Mouse (Mus musculus): Measurements from ENCODE around the gene Asb11. TPM values are rescaled to one million over a fixed set of nuclear protein-coding genes. Genes with fewer than 3 reads are reported as not detected.
A peak's percentile ranks its signal among the peaks of the same experiment; 100 is the strongest.

Asb11 gene
- polyA plus RNA-seq, 1 experiment: not detected

DNA sequence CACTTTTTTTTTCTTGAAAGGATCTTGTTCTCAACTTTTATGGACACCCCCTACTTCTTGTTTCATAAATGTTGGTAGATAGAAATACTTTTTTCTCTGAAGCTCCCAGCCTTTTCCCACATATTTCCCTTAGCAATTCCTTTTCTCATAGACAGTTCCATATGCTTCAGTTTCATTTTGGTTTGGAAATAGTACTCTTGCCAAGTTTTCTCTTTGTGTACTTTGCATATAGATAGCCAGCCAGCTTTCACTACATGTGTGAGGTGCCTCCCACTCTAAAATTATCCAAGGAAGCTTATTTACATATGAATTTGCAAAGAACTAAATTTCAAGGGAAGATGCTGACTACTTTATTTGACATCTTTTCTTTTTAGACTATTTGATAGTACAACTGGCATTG, 18.8 kb upstream of the Asb11 start:
- no peaks in the 10 kb centered on the region for H3K4me1 ChIP-seq (ENCODE audit: control insufficient read depth, insufficient read depth, low read length)
- no peak overlapping the region for H3K4me3 ChIP-seq (replicated peaks; ENCODE audit: control insufficient read depth, low read depth, low read length)
- no peak overlapping the region for H3K27ac ChIP-seq (ENCODE audit: control insufficient read depth, insufficient read depth, low read depth, low read length, poor library complexity)
- no peak for TF ChIP-seq POLR2A (IDR thresholded peaks at IDR 0.05; ENCODE audit: borderline replicate concordance, control insufficient read depth, low read depth, low read length)
- TF ChIP-seq CTCF (IDR thresholded peaks at IDR 0.05; ENCODE audit: control insufficient read depth, insufficient read depth, low read length): no peak

DNA sequence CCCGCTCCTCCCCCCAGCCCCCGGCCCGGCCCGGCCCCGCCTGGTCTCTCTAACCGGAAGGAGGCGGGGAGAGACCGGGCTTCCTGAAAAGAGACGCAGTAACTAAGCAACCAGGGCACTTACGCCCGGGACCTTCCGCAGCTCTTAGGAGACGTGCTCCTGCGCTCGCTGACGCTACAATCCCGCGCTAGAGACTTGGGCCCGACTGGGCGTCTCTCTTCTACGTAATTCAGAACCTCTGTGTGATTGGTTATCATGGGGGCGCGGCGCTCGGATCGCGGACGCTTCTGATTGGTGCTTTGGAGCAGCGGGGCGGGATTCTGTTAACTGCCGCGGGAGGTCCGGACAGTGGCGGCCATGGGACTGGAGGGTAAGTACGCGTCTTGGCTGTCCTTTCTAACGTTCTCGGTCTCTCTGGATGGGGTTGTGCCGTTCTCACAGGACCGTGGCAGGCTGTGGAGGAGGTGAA, 17.3 kb upstream of the Asb11 start, which contains the start of gene Piga:
Gene Piga (plus strand): TSS at position 317 of the 469 bp plus-strand sequence.
- Histone ChIP-seq H3K4me1 (ENCODE audit: control insufficient read depth, insufficient read depth, low read length) (no peaks in the 10 kb centered on the region), H3K4me3 (replicated peaks; ENCODE audit: control insufficient read depth, low read depth, low read length) (peak within 1 kb of the TSS; percentile 71), H3K27ac (ENCODE audit: control insufficient read depth, insufficient read depth, low read depth, low read length, poor library complexity) (peak within 1 kb of the TSS; percentile 40)
- TF ChIP-seq POLR2A (IDR thresholded peaks at IDR 0.05; ENCODE audit: borderline replicate concordance, control insufficient read depth, low read depth, low read length) (peak; percentile 75; the same call in 1 of the 2 replicates), CTCF (IDR thresholded peaks at IDR 0.05; ENCODE audit: control insufficient read depth, insufficient read depth, low read length) (no peak)
- 12% methylated on average over 39 of the region's 40 CpGs for WGBS

DNA sequence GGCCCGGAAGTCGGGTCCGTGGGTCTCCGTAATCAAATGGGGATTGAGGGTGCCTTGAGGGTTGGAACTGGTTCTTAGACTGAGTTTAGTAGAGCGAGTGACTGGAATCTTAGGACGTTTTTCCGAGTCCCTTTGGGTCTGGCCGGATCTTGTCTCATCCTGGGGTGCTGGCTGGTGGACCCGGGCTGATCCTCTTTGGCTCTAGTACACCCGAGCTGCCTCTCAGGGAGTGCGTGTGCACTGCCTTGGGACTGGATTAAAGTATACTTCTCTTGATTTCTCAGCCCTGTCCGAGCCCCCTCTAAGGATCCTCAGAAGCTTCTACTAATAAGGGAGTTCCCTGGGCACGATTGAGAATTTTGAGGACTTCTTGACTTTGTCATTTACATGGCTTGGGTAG, 16.8 kb upstream of the Asb11 start:
- H3K27ac ChIP-seq (ENCODE audit: control insufficient read depth, insufficient read depth, low read depth, low read length, poor library complexity): peak overlapping the region; percentile 40
- no peaks in the 10 kb centered on the region for H3K4me1 ChIP-seq (ENCODE audit: control insufficient read depth, insufficient read depth, low read length)
- TF ChIP-seq CTCF (IDR thresholded peaks at IDR 0.05; ENCODE audit: control insufficient read depth, insufficient read depth, low read length): no peak
- no peak for TF ChIP-seq POLR2A (IDR thresholded peaks at IDR 0.05; ENCODE audit: borderline replicate concordance, control insufficient read depth, low read depth, low read length)
- H3K4me3 ChIP-seq (replicated peaks; ENCODE audit: control insufficient read depth, low read depth, low read length): peak overlapping the region; percentile 71
- 16% methylated on average over 13 of the region's 13 CpGs for WGBS

DNA sequence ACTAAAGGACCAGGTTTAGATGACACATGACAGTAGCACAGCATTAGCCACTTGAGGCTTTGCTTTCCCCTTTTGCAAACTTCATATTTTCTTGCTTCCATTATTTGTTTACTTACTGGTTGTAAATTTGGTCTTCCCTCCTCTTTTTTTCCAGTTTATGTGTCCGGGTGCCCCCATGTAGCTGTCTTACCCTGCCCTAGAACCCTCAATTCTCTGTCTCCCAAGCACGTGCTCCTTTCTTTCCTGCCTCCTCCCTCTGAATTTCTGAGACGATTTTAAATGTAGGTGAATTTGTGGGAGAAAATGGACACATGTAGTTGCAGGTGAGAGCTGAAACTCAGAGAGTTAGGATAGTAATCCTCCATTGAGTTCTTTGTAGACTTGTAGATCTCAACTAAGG, 16.3 kb upstream of the Asb11 start:
- Histone ChIP-seq H3K4me1 (ENCODE audit: control insufficient read depth, insufficient read depth, low read length) (no peaks in the 10 kb centered on the region), H3K4me3 (replicated peaks; ENCODE audit: control insufficient read depth, low read depth, low read length) (peak overlapping the region; percentile 71), H3K27ac (ENCODE audit: control insufficient read depth, insufficient read depth, low read depth, low read length, poor library complexity) (no peak overlapping the region)
- TF ChIP-seq POLR2A (IDR thresholded peaks at IDR 0.05; ENCODE audit: borderline replicate concordance, control insufficient read depth, low read depth, low read length) (no peak), CTCF (IDR thresholded peaks at IDR 0.05; ENCODE audit: control insufficient read depth, insufficient read depth, low read length) (no peak)
- WGBS: 33% methylated on average over 3 of the region's 3 CpGs

DNA sequence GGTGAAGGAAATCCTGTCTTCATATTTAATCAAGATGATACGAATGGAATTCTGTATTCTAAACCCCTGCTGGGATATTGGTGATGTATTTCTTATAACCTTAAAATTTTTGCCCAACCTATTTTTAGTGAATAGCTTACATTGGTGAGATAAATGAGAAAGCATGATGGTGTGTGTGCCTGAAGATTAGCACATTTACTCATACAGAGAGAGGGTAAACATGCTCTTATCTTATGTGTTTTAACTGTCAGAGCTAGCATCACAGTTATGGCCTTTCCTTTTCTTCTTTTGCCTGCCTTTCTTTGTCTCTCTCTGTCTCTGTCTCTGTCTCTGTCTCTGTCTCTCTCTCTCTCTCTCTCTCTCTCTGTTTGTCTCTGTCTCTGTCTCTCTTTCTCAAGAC, 12.0 kb upstream of the Asb11 start:
- no peak overlapping the region for H3K27ac ChIP-seq (ENCODE audit: control insufficient read depth, insufficient read depth, low read depth, low read length, poor library complexity)
- TF ChIP-seq CTCF (IDR thresholded peaks at IDR 0.05; ENCODE audit: control insufficient read depth, insufficient read depth, low read length): no peak
- no peak for TF ChIP-seq POLR2A (IDR thresholded peaks at IDR 0.05; ENCODE audit: borderline replicate concordance, control insufficient read depth, low read depth, low read length)

DNA sequence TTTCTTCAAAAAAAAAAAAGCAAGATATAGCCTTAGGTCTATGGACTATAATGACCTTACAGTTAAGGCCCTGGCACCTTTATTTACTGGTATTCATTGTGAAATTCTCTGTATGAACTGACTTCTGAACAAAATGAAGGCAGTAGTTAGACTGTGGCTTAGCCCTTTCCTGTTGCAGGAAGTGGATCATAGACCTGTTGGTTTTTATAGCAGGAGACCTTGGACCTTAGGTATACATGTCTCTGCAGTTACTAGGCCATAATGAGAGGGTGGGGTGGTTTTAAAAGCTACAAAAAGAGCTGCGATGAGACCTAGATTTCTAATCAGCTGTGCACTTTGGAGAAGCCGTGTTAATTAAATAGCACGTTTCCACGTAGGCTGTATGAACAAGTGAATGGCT, 9.5 kb upstream of the Asb11 start:
- Histone ChIP-seq H3K4me3 (replicated peaks; ENCODE audit: control insufficient read depth, low read depth, low read length) (no peak overlapping the region), H3K4me1 (ENCODE audit: control insufficient read depth, insufficient read depth, low read length) (peaks cover 2% of the 10 kb centered on the region; the same call in 1 of the 2 replicates), H3K27ac (ENCODE audit: control insufficient read depth, insufficient read depth, low read depth, low read length, poor library complexity) (no peak overlapping the region)
- WGBS: 21% methylated on average over 4 of the region's 4 CpGs
- TF ChIP-seq POLR2A (IDR thresholded peaks at IDR 0.05; ENCODE audit: borderline replicate concordance, control insufficient read depth, low read depth, low read length): no peak
- TF ChIP-seq CTCF (IDR thresholded peaks at IDR 0.05; ENCODE audit: control insufficient read depth, insufficient read depth, low read length): no peak

More for the DNA sequence above, 12.0 kb upstream of the Asb11 start:
- H3K4me3 ChIP-seq (replicated peaks; ENCODE audit: control insufficient read depth, low read depth, low read length): no peak overlapping the region
- H3K4me1 ChIP-seq (ENCODE audit: control insufficient read depth, insufficient read depth, low read length): no peaks in the 10 kb centered on the region
- WGBS: 58% methylated on average over 1 of the region's 1 CpGs

DNA sequence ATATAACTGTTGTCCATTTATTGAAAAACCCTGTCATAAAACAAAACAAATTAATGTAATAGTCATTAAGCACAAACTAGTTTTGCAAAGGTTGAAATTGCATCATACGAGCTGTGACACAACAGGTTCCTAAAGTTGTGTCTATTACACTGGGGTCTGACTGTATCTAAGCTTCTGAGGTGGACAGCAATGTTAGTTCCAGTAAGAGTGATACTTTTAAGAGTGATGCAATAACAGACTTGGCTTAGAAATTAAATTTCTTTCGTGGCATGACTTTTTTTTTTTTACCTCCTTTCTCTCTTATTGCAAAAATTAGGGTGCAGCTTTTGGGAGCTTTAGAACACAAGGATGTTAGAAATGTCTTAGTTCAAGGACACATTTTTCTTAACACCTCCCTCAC, 8.6 kb upstream of the Asb11 start:
- Histone ChIP-seq H3K27ac (ENCODE audit: control insufficient read depth, insufficient read depth, low read depth, low read length, poor library complexity) (no peak overlapping the region), H3K4me3 (replicated peaks; ENCODE audit: control insufficient read depth, low read depth, low read length) (no peak overlapping the region), H3K4me1 (ENCODE audit: control insufficient read depth, insufficient read depth, low read length) (peaks cover 2% of the 10 kb centered on the region; the same call in 1 of the 2 replicates)
- TF ChIP-seq CTCF (IDR thresholded peaks at IDR 0.05; ENCODE audit: control insufficient read depth, insufficient read depth, low read length) (no peak), POLR2A (IDR thresholded peaks at IDR 0.05; ENCODE audit: borderline replicate concordance, control insufficient read depth, low read depth, low read length) (no peak)
- 40% methylated on average over 2 of the region's 2 CpGs for WGBS

DNA sequence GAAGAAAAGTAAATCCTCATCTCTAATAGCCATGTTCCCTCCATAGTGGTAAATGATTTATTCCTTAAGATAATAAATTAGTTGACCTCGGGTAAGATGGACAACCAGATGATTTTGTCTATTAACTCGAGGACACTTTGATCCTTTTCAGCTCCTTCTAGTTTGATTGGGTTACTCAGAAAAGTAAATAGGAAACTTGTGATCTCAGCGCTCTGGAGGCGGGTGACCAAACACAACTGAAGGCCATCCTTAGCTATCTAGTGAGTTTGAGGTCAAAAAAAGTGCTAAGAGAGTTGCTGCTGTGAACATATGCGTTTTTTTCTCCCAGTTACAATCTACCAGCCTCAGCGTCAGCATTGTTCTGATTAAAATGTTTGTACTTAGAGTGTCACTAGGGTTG, 6.2 kb upstream of the Asb11 start:
- no peak overlapping the region for H3K27ac ChIP-seq (ENCODE audit: control insufficient read depth, insufficient read depth, low read depth, low read length, poor library complexity)
- no peak for TF ChIP-seq POLR2A (IDR thresholded peaks at IDR 0.05; ENCODE audit: borderline replicate concordance, control insufficient read depth, low read depth, low read length)
- no peak for TF ChIP-seq CTCF (IDR thresholded peaks at IDR 0.05; ENCODE audit: control insufficient read depth, insufficient read depth, low read length)
- no peak overlapping the region for H3K4me3 ChIP-seq (replicated peaks; ENCODE audit: control insufficient read depth, low read depth, low read length)
- peaks cover 2% of the 10 kb centered on the region; the same call in 1 of the 2 replicates for H3K4me1 ChIP-seq (ENCODE audit: control insufficient read depth, insufficient read depth, low read length)
- 79% methylated on average over 6 of the region's 6 CpGs for WGBS

DNA sequence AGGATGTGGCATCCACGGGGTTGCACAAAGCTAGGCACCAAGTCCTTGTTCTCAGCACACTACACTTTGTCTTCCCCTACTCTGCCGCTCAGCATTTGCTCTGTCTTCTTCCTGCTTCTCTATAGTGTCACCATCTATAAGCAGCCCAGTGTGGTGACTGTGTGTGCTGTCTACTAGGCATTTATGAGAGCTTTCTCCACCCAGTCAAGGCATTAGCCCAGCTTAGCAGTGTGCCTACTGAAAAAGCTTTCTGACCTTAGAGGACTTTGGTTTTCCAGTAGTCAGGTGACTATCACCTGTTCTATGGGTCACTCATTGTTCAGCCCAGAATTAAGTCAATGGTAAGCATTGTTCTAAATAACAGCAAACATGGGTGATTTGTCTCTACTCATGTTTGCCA, 5.7 kb upstream of the Asb11 start:
- TF ChIP-seq POLR2A (IDR thresholded peaks at IDR 0.05; ENCODE audit: borderline replicate concordance, control insufficient read depth, low read depth, low read length) (no peak), CTCF (IDR thresholded peaks at IDR 0.05; ENCODE audit: control insufficient read depth, insufficient read depth, low read length) (no peak)
- H3K27ac ChIP-seq (ENCODE audit: control insufficient read depth, insufficient read depth, low read depth, low read length, poor library complexity): no peak overlapping the region
- WGBS: 47% methylated on average over 2 of the region's 2 CpGs
- no peak overlapping the region for H3K4me3 ChIP-seq (replicated peaks; ENCODE audit: control insufficient read depth, low read depth, low read length)
- peaks cover 2% of the 10 kb centered on the region; the same call in 1 of the 2 replicates for H3K4me1 ChIP-seq (ENCODE audit: control insufficient read depth, insufficient read depth, low read length)

All from bone marrow, adult 2 months (tissue).